22 mouse cellular contexts compared by ENCODE assay signal in the genomic region with DNA sequence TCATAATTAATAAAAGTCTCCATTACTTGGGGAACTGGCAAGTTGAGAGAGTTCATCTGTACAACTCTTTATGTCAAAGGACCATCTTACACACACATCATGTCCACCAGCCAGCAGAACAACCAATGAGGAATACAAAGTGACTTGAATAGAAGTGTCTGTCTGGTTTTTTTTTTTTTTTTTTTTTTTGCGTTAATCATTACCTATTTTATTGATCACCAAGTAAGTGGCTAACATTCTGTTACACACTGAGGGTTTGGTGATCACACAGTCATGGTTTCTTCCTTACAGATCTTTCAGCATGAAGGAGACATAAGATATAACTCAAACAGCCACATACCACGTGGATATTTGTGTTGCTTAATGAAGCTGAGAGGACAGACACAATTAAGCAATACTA.
DNase-seq lines count a peak whose midpoint lies in the region; ATAC-seq and TF ChIP-seq lines count a peak whose summit lies in the region.
"Had no signal": no experiment of that assay in that cellular context is flagged by ENCODE, and none has a peak within 500 bp of the region (broad histone marks: within the 10 kb centered on the region; RNA-seq: fewer than 3 reads in every experiment).

No protein-coding gene starts in this region.

- H3K4me1 ChIP-seq in kidney, embryonic 14.5 days (ENCODE audit: control insufficient read depth, insufficient read depth, low read length) = 0 out of 2 replicates have a peak, but pooled peaks cover 3% of the 10 kb centered on the region
- no peaks in the 10 kb centered on the region; the same call in 1 of the 2 replicates for H3K4me1 ChIP-seq in liver, embryonic 11.5 days (replicated peaks; ENCODE audit: control insufficient read depth, insufficient read depth, low read length)
- no peaks in the 10 kb centered on the region for H3K4me1 ChIP-seq in intestine, postnatal 0 days (replicated peaks; ENCODE audit: control insufficient read depth, insufficient read depth, low read length)
- H3K4me1 ChIP-seq: forebrain, embryonic 13.5 days had no signal

- DNase-seq in kidney, postnatal 25 days = no peak
- DNase-seq in liver, embryonic 11.5 days (ENCODE audit: low spot score) = no peak
- DNase-seq in liver = no peak
- DNase-seq in gastrocnemius, adult 18-20 months (ENCODE audit: low spot score) = no peak
- DNase-seq in urinary bladder, postnatal 4 days (ENCODE audit: low spot score in 2 of 2) = no peak
- DNase-seq: adrenal gland, adult 8-10 months; adrenal gland, postnatal 36 days; B cell, adult 2 months; cerebellum, adult 2 months; cerebellum, postnatal 10 days; forebrain, postnatal 0 days; gastrocnemius, adult 2 months; gastrocnemius, postnatal 25 days; heart, adult 11 months; heart, postnatal 36 days had no signal

- H3K9me3 ChIP-seq in kidney, embryonic 14.5 days (ENCODE audit: control insufficient read depth, low read length) = no peaks in the 10 kb centered on the region
- H3K9me3 ChIP-seq in liver, embryonic 11.5 days (ENCODE audit: control insufficient read depth, low read length) = no peaks in the 10 kb centered on the region
- H3K9me3 ChIP-seq in intestine, postnatal 0 days (ENCODE audit: control insufficient read depth) = no peaks in the 10 kb centered on the region
- H3K9me3 ChIP-seq: embryonic facial prominence, embryonic 10.5 days; forebrain, embryonic 13.5 days; heart, embryonic 13.5 days had no signal

- TF ChIP-seq CTCF in intestine, postnatal 0 days (IDR thresholded peaks at IDR 0.05; ENCODE audit: low read depth) = no peak

- H3K27me3 ChIP-seq in kidney, embryonic 14.5 days (ENCODE audit: control insufficient read depth, insufficient read depth, low read length) = no peaks in the 10 kb centered on the region
- no peaks in the 10 kb centered on the region for H3K27me3 ChIP-seq in liver, embryonic 11.5 days (replicated peaks; ENCODE audit: control insufficient read depth, insufficient read depth, low read length)
- H3K27me3 ChIP-seq in intestine, postnatal 0 days (replicated peaks; ENCODE audit: control insufficient read depth, insufficient read depth, low read length) = no peaks in the 10 kb centered on the region
- H3K27me3 ChIP-seq: forebrain, embryonic 13.5 days; heart, embryonic 13.5 days had no signal

- no peak overlapping the region for H3K9ac ChIP-seq in kidney, embryonic 14.5 days (ENCODE audit: low read depth, low read length)
- H3K9ac ChIP-seq in liver, embryonic 11.5 days (ENCODE audit: low read depth, low read length) = no peak overlapping the region
- no peak overlapping the region for H3K9ac ChIP-seq in intestine, postnatal 0 days (ENCODE audit: low read depth, low read length)
- H3K9ac ChIP-seq: forebrain, embryonic 13.5 days; forebrain, postnatal 0 days; heart, embryonic 13.5 days had no signal

- no peak overlapping the region for H3K4me3 ChIP-seq in kidney, embryonic 14.5 days (ENCODE audit: low read length)
- H3K4me3 ChIP-seq in liver, embryonic 11.5 days (ENCODE audit: low read depth, low read length) = no peak overlapping the region
- H3K4me3 ChIP-seq in intestine, postnatal 0 days (ENCODE audit: low read depth, low read length) = no peak overlapping the region
- H3K4me3 ChIP-seq: embryonic facial prominence, embryonic 10.5 days; forebrain, embryonic 13.5 days; gastrocnemius, adult 2 months; heart, embryonic 13.5 days had no signal

- WGBS in kidney, embryonic 14.5 days = 52% methylated on average over 2 of the region's 2 CpGs
- 73% methylated on average over 2 of the region's 2 CpGs for WGBS in liver, embryonic 11.5 days
- 39% methylated on average over 2 of the region's 2 CpGs for WGBS in intestine, postnatal 0 days

- no peak overlapping the region for H3K4me2 ChIP-seq in kidney, embryonic 14.5 days (replicated peaks; ENCODE audit: low read depth, low read length)
- H3K4me2 ChIP-seq in liver, embryonic 11.5 days = no peak overlapping the region
- H3K4me2 ChIP-seq in intestine, postnatal 0 days (replicated peaks; ENCODE audit: low read depth) = no peak overlapping the region
- H3K4me2 ChIP-seq: forebrain, embryonic 13.5 days; heart, embryonic 13.5 days had no signal

- ATAC-seq in kidney, embryonic 14.5 days (ENCODE audit: low FRiP score, low TSS enrichment) = 0 out of 2 replicates have a peak, but pooled peaks have one; percentile 25
- 0 out of 2 replicates have a peak, but pooled peaks have one; percentile 34 for ATAC-seq in liver, embryonic 11.5 days (replicated peaks; ENCODE audit: low FRiP score)
- 0 out of 2 replicates have a peak, but pooled peaks have one; percentile 53 for ATAC-seq in intestine, postnatal 0 days
- ATAC-seq: CD4-positive, CD25-positive, alpha-beta regulatory T cell, adult 4 months; forebrain, embryonic 13.5 days; forebrain, postnatal 0 days had no signal

- no peak overlapping the region for H3K27ac ChIP-seq in kidney, embryonic 14.5 days (ENCODE audit: low read depth, low read length)
- no peak overlapping the region for H3K27ac ChIP-seq in liver, embryonic 11.5 days (ENCODE audit: low read depth, low read length)
- H3K27ac ChIP-seq in intestine, postnatal 0 days (ENCODE audit: low read depth, low read length) = no peak overlapping the region
- H3K27ac ChIP-seq: embryonic facial prominence, embryonic 10.5 days; forebrain, embryonic 13.5 days; heart, embryonic 13.5 days had no signal

- H3K36me3 ChIP-seq in kidney, embryonic 14.5 days (ENCODE audit: control insufficient read depth, insufficient read depth, low read length) = no peaks in the 10 kb centered on the region
- no peaks in the 10 kb centered on the region for H3K36me3 ChIP-seq in liver, embryonic 11.5 days (ENCODE audit: control insufficient read depth, insufficient read depth, low read length)
- H3K36me3 ChIP-seq in intestine, postnatal 0 days (ENCODE audit: control insufficient read depth, insufficient read depth) = no peaks in the 10 kb centered on the region
- H3K36me3 ChIP-seq: embryonic facial prominence, embryonic 10.5 days; G1E; heart, embryonic 13.5 days had no signal
